Mouse (Mus musculus) frontal cortex, postnatal 25 days (tissue): ENCODE results near the gene Slc25a26.

Source experiments
- DNase-seq, 2 experiments: peaks; one replicate each; pipeline ENCODE4 v3.0.0; 2022; ENCODE audit warnings: low spot score in 2 of 2

The Slc25a26 gene

GRCm38 (mm10) chr6:94637024-94637434 is 136.9 kb downstream of the Slc25a26 start:
- no peak for DNase-seq

DNA sequence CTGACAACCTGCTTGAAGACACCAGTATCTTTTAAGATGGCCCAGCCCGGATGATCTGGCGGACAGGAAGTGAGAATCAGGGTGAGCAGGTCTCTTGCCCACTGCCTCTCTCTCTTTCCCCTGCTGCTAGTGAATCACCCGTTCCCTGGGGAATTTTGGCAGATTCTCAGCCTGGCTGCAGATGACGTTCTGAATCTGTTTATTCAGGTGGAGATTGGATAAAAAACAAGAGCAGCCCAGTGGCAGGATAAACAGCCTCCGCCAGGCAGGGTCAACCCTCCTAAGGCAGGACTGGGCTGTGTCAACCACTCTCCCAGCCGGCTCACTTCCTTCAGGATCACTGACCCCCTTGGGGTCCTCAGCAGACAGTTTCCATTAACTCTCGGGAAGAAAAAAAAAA is 140.2 kb downstream of the Slc25a26 start:
- DNase-seq = no peak

- DNase-seq = no peak
Measured at GRCm38 (mm10) chr6:94642048-94642447, 141.9 kb downstream of the Slc25a26 start.

GRCm38 (mm10) chr6:94643989-94644388 is 143.9 kb downstream of the Slc25a26 start:
- no peak for DNase-seq

DNA sequence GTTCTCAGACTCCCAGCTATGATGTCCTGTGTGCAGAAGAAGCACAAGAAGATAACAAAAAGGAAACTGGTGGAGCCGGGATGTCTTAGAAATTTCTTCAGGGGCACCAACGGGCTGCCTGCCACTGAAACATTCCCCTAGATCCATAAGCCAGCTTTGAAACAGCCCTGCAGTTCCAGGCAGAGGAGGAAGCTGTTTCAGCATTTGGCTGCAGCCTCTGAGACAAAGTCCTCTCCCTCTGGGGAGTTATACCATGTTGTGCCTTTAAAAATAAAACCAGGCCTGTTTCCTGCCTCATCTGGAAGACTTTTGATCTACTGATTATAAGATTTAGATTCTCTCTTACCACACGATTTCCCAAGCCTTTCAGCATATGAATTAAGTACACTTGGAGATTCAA is 144.5 kb downstream of the Slc25a26 start:
- no peak for DNase-seq

DNA sequence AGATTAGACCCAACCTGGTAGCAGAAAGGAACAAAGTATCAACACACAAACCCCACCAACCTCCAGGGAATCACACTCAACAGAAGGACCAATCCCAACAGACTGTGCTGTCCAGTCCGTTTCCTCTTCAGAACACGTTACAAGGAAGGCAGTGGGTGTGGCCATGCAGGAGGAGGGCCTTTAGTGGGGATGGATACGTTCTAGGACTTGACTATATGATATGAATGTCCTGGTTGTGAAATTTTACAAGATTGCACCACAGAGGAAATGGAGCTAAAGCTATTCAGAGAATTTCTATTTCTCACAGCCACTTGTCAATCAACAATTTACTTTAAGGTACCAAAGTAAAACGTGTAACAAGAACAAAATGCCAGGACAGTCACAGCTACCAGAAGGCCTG is 145.6 kb downstream of the Slc25a26 start:
- no peak for DNase-seq

DNA sequence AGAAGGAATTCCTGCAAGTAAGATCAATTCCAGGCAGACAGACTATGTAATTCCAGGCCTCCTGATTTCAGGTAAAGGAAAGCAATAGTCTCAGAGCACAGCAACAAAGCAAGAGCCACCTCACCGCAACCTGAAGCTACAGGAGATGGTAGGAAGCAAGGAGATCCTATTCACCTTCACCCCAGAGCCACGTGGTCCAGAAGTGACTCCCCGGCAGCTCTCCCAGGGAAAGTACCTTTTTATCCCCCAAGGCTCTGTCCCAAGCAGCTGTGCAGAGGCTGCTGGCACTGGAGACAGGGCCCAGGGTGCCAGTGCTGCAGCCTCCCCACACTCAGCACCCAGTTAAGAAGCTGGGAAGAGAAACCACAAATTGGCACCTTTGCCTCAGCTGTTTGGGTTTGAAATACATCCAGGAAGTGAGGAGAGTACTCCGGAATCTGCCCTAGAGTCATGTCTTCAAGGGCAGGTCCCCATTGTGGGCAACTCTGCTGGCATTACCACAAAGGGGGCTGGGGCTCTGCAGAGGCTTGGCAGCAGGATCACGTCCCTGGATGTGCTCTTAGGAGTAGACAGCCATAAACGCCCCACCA is 146.2 kb downstream of the Slc25a26 start:
- no peak for DNase-seq

- no peak for DNase-seq
Measured at GRCm38 (mm10) chr6:94646902-94647301, 146.8 kb downstream of the Slc25a26 start.

GRCm38 (mm10) chr6:94647574-94648430 is 147.7 kb downstream of the Slc25a26 start:
- DNase-seq = no peak

DNA sequence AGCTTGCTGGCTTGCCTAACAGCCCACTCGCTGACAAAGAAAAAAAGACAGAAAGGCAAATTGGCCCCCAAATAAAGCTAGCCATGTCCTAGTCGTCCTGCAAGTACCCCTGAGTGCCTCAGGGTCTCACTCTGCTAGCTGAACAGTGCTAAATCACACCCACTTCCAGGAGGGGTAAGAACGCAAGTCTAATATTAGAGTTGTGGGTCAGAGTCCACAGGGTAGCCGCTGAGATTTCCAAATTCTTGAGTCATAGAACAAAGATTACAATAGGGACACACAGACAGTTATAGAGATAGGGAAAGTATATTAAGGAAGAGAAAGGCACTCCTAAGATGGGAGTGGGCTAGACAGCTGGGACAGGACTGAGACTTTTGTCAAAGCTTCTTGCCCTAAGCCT is 148.4 kb downstream of the Slc25a26 start:
- no peak for DNase-seq

- DNase-seq = no peak
Measured at GRCm38 (mm10) chr6:94649637-94650036, 149.5 kb downstream of the Slc25a26 start.

DNA sequence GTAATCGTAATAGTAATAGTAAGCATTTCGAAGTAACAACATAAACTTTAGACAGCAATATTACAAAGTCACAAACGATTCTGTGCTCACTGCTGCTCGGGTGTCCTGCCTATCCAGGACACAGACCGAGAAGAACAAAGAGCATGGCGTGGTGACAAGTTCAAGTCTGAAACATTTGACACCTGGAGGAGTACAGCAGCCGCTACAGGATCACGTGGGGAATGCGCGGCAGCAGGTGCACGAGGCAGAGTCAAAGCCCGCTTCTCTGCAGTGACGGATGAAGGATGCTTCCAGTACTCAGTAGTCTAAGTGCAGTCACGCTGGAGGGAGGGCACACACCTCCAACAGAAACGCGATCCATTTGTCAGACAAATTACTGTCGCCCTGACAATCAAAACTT is 151.4 kb downstream of the Slc25a26 start:
- DNase-seq = no peak

DNA sequence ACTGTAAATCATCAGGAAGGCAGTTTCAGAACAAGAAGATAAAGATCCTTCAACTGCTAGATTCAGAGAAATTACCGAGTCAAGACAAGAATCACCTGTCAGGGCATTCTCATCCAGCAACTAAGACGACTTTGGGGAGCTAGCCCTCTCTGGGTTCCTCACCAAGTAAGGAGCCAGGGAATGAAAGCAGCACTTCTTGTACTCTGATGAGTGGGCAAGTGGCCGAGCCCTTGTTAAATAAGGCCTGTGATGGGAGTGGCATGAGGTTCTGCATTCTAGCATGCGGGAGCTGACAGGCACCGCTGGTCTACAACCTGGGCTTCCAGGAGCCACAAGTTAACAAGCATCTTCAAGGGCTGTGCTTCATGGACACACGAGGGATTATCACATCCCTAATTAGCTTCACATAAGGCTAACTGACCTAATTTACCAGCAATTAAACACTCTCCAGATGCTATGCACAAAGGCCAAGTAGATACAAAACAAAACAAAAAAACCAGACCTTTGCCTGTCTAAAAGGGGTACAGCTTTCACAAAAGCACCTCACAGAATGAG is 152.6 kb downstream of the Slc25a26 start:
- no peak for DNase-seq

GRCm38 (mm10) chr6:94653388-94654316 is 153.5 kb downstream of the Slc25a26 start:
- no peak for DNase-seq
